Mouse (Mus musculus): ENCODE data around the gene Clca1. TPM values are rescaled to one million over a fixed set of nuclear protein-coding genes. Genes with fewer than 3 reads are reported as not detected.

The Clca1 gene
- polyA plus RNA-seq, 1 experiment = 0.53 TPM

DNA sequence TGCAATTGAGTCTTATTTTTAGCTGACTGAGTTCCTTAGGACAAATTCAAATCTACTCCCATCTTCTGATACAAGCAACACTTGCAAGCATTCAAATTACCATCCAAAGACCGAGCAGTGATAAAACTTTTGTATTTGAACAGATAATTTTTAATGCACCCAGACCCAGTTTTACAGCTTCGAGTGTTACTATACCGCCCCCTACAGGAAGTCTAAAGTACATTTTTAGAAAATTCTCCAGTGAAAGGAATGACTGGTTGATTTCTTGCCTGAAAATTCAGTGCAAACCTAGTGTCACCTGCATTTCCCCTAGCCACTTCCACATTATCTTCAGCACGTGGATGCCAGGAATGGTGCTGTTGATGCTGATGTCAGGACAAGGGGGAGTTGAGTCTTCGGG lies 28.2 kb downstream of the Clca1 start:
- H3K4me3 ChIP-seq (replicated peaks; ENCODE audit: extremely low read depth, low read depth, low read length) = no peak overlapping the region
- TF ChIP-seq POLR2A (IDR thresholded peaks at IDR 0.05; ENCODE audit: borderline replicate concordance, extremely low read depth, low read depth, low read length) = no peak
- no peak for TF ChIP-seq CTCF (IDR thresholded peaks at IDR 0.05; ENCODE audit: insufficient read depth, low read length)
- H3K4me1 ChIP-seq (ENCODE audit: control insufficient read depth, insufficient read depth, low read length) = no peaks in the 10 kb centered on the region
- no peak for DNase-seq
- WGBS = 36% methylated on average over 5 of the region's 5 CpGs

DNA sequence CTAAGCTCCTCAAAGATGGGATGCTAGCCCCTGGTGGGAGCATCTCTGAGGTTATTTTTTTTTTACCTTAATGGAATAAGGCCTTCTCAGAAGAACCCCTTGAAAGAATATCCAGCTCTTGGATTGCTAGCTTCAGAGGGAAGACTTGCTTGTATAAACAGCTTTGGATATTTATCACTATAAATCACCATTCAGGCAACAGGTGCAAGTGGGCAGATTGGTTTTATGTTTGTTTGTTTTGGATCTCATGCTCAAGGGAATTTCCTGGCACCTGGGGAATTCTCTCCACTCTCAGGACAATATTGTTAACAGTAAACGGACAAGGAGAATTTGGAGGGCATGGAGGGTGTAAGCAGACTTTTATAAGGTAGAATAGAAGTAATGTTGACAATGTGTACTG lies 31.7 kb downstream of the Clca1 start:
- WGBS = 30% methylated on average over 1 of the region's 1 CpGs
- Histone ChIP-seq H3K4me3 (replicated peaks; ENCODE audit: extremely low read depth, low read depth, low read length) (no peak overlapping the region), H3K4me1 (ENCODE audit: control insufficient read depth, insufficient read depth, low read length) (no peaks in the 10 kb centered on the region)
- DNase-seq = no peak
- TF ChIP-seq CTCF (IDR thresholded peaks at IDR 0.05; ENCODE audit: insufficient read depth, low read length) (no peak), POLR2A (IDR thresholded peaks at IDR 0.05; ENCODE audit: borderline replicate concordance, extremely low read depth, low read depth, low read length) (no peak)

DNA sequence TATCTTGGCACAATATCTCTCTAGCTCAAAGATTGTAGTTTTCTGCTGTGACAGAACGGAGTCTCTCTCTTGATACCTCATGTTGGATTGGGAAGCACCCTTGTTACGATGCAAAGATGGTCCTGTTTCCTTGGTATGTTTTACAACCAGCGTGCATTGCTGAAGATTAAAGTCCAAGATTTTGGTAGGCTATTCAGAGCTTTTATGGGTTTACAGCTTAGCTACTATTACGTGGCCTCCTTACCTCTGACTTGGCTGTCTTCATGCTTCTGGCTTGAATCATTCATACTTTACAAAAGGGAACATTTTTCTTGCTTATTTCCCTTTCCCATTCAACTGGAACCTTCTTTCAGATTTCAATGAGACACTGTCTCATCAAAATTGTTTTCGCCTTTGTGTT lies 39.5 kb downstream of the Clca1 start:
- Histone ChIP-seq H3K4me1 (ENCODE audit: control insufficient read depth, insufficient read depth, low read length) (no peaks in the 10 kb centered on the region), H3K4me3 (replicated peaks; ENCODE audit: extremely low read depth, low read depth, low read length) (no peak overlapping the region)
- no peak for DNase-seq
- WGBS = 85% methylated on average over 5 of the region's 5 CpGs
- TF ChIP-seq CTCF (IDR thresholded peaks at IDR 0.05; ENCODE audit: insufficient read depth, low read length) (no peak), POLR2A (IDR thresholded peaks at IDR 0.05; ENCODE audit: borderline replicate concordance, extremely low read depth, low read depth, low read length) (no peak)

DNA sequence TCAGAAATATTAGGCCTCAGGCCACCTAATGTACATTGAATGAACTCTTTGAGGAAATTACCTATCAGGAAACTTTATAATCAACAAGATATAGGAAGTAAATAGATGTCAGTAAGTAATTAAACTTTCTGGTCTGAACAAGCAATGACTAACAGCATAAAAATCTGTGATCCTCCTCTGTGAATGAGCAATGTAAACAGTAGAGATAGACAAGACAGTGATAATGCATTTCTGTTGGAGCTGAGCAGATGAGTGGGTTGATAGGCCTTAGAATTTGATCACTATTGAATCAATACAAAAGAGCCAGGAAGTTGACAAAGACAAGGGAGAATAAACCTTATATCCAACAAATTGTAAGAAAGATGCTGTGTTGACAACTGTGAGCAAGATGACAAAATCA lies 40.0 kb downstream of the Clca1 start:
- no peaks in the 10 kb centered on the region for H3K4me1 ChIP-seq (ENCODE audit: control insufficient read depth, insufficient read depth, low read length)
- no peak overlapping the region for H3K4me3 ChIP-seq (replicated peaks; ENCODE audit: extremely low read depth, low read depth, low read length)
- TF ChIP-seq POLR2A (IDR thresholded peaks at IDR 0.05; ENCODE audit: borderline replicate concordance, extremely low read depth, low read depth, low read length) = no peak
- no peak for TF ChIP-seq CTCF (IDR thresholded peaks at IDR 0.05; ENCODE audit: insufficient read depth, low read length)
- no peak for DNase-seq

DNA sequence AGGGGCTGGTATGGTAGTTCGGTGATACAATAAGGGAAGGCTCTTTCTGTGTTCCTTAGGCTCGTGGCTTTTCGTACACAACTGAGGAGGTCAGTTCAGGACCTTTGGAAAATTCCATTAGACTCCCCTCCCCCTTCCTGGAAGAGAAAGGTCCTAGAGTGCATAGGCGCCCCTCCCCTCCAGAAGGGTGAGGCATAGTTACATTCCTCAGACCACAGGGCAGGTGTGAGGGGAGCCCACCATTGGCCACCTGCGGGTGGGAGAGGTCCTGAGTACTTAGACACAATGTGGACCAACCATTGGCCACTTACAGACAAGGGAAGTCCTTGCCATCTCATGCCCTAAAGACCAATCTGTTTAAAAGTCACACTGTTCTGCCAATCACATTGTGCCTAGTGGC lies 46.7 kb downstream of the Clca1 start:
- no peak for DNase-seq
- H3K4me3 ChIP-seq (replicated peaks; ENCODE audit: extremely low read depth, low read depth, low read length) = no peak overlapping the region
- 62% methylated on average over 5 of the region's 5 CpGs for WGBS
- TF ChIP-seq CTCF (IDR thresholded peaks at IDR 0.05; ENCODE audit: insufficient read depth, low read length) (no peak), POLR2A (IDR thresholded peaks at IDR 0.05; ENCODE audit: borderline replicate concordance, extremely low read depth, low read depth, low read length) (no peak)
- H3K4me1 ChIP-seq (ENCODE audit: control insufficient read depth, insufficient read depth, low read length) = no peaks in the 10 kb centered on the region

DNA sequence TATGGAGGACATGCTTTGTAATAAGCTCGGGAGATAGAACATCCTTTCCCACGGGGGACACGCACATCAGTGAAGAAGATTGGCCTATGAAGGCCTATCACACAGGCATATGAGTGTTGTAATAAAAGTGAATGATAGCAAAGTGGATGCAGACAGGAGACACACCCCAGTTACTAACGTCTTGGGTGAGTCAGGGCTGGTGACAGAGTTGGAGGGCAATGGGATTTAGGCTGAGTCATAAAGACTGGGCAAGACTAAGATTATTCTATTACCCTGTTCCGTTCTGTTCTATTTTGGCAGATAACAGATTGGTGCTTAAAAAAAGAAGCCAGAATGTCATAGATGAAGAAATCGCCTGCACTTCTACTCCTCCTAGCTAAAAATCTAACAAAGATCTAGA lies 52.0 kb downstream of the Clca1 start:
- Histone ChIP-seq H3K4me1 (ENCODE audit: control insufficient read depth, insufficient read depth, low read length) (no peaks in the 10 kb centered on the region), H3K4me3 (replicated peaks; ENCODE audit: extremely low read depth, low read depth, low read length) (no peak overlapping the region)
- DNase-seq = no peak
- 83% methylated on average over 6 of the region's 6 CpGs for WGBS
- TF ChIP-seq POLR2A (IDR thresholded peaks at IDR 0.05; ENCODE audit: borderline replicate concordance, extremely low read depth, low read depth, low read length) (no peak), CTCF (IDR thresholded peaks at IDR 0.05; ENCODE audit: insufficient read depth, low read length) (no peak)

DNA sequence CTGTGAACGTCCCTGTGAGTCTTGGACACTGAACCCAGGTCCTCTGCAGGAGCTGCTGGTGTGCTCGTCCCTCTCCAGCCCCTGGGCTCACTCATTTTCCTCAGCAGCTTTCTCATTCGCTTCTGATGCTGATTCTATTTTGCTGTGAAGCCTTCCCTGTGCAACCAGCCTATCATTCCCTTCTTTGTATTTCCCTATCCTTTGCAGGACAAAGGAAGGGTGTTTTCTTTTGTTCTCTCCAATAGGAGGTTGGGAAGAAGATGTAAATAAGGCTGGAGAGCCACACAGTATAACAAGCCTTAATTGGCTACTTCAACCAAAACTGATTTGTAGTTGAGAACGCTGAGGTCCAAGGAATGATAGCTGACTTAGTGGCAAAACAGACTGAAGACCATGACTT lies 54.9 kb downstream of the Clca1 start:
- H3K4me1 ChIP-seq (ENCODE audit: control insufficient read depth, insufficient read depth, low read length) = no peaks in the 10 kb centered on the region
- TF ChIP-seq POLR2A (IDR thresholded peaks at IDR 0.05; ENCODE audit: borderline replicate concordance, extremely low read depth, low read depth, low read length) (no peak), CTCF (IDR thresholded peaks at IDR 0.05; ENCODE audit: insufficient read depth, low read length) (no peak)
- 52% methylated on average over 4 of the region's 4 CpGs for WGBS

DNA sequence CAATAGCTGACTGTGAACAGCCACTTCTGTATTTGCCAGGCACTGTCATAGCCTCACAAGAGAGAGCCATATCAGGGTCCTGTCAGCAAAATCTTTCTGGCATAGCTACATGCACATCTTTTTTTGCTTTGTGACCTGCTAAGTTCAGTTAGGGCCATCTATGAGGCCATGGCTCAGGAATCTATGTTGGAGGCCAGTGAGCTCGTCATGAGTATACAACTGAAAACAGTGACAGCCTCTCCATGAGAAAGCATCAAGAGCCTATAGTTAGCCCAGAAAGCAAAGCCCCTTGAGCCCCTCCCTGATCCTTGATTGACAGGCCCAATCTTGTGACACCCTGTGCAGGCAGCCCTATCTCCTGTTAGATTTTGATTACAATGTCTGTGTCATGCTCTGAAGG lies 56.5 kb downstream of the Clca1 start:
- DNase-seq = no peak
- WGBS = 65% methylated on average over 1 of the region's 1 CpGs
- no peak overlapping the region for H3K4me3 ChIP-seq (replicated peaks; ENCODE audit: extremely low read depth, low read depth, low read length)
- no peak for TF ChIP-seq CTCF (IDR thresholded peaks at IDR 0.05; ENCODE audit: insufficient read depth, low read length)
- TF ChIP-seq POLR2A (IDR thresholded peaks at IDR 0.05; ENCODE audit: borderline replicate concordance, extremely low read depth, low read depth, low read length) = no peak
- H3K4me1 ChIP-seq (ENCODE audit: control insufficient read depth, insufficient read depth, low read length) = no peaks in the 10 kb centered on the region

More for the DNA sequence above, 54.9 kb downstream of the Clca1 start:
- no peak for DNase-seq
- no peak overlapping the region for H3K4me3 ChIP-seq (replicated peaks; ENCODE audit: extremely low read depth, low read depth, low read length)

DNA sequence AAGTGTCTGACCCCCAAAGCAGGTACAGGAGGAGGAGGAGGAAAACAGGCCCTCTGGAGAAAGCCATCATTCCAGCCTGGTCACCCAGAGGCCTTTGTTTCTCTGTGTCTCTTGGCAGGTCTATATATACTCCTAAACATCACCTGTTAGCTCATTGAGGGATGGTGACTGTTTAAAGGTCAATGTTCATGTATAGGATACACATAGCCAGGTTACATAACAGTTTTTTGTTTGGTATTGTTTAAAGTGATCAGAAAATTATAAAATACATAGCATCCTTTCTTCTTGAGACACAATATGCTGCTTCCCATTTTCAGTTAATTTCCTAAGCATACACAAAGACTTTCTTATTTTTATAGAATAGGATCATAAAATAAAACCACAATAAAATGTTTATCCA lies 57.6 kb downstream of the Clca1 start, which contains the start of gene Clca4a:
Gene Clca4a (minus strand): TSS at position 101 of the 400 bp plus-strand sequence.
- no peak for DNase-seq
- Histone ChIP-seq H3K4me3 (replicated peaks; ENCODE audit: extremely low read depth, low read depth, low read length) (no peak within 1 kb of the TSS), H3K4me1 (ENCODE audit: control insufficient read depth, insufficient read depth, low read length) (no peaks in the 10 kb centered on the region)
- TF ChIP-seq CTCF (IDR thresholded peaks at IDR 0.05; ENCODE audit: insufficient read depth, low read length) (no peak), POLR2A (IDR thresholded peaks at IDR 0.05; ENCODE audit: borderline replicate concordance, extremely low read depth, low read depth, low read length) (no peak)

DNA sequence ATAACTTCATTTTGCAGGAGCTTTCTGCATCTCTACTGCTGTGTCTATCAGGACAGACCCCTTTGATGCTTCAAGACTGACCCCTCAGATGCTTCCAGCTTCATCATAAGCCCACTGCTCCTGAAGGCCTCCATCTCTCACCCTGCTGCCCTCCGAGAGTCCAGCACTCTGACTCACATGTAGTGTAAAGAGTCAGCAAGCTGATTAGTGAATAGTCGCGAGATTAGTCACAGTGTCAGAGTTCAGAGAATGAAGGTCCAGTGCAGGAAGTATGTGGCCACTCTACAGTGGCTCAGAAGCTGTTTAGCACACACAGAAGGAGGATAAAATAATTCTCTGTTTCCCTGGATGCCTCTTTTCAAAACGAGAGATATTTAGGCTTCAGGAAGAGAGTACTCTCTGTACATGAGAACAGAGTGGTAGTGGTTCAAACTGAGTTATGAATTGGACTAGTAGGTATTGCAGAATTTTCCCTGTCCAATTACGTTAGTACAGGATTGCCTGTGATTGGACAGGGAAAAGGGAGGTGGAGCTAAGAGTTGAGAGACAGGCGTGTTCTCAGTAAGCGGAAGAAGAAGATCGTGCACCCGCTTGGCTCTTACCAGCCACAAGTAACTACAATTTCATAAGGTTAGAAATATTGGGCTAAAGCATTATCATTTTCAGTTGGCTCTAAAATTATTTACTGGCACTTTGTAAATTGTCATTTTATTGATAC lies 60.9 kb downstream of the Clca1 start:
- no peak for DNase-seq
- 75% methylated on average over 9 of the region's 9 CpGs for WGBS
- no peak overlapping the region for H3K4me3 ChIP-seq (replicated peaks; ENCODE audit: extremely low read depth, low read depth, low read length)

More for the DNA sequence above, 60.9 kb downstream of the Clca1 start:
- no peaks in the 10 kb centered on the region for H3K4me1 ChIP-seq (ENCODE audit: control insufficient read depth, insufficient read depth, low read length)
- TF ChIP-seq CTCF (IDR thresholded peaks at IDR 0.05; ENCODE audit: insufficient read depth, low read length) = no peak
- TF ChIP-seq POLR2A (IDR thresholded peaks at IDR 0.05; ENCODE audit: borderline replicate concordance, extremely low read depth, low read depth, low read length) = no peak
